Mouse (Mus musculus) kidney, postnatal 10 days (tissue): ENCODE data around the gene Tmem129.

Source experiments
- DNase-seq: peaks from one replicate; pipeline ENCODE4 v3.0.0; 2021; ENCODE audit warnings: mixed read lengths

Gene Tmem129

GRCm38 (mm10) chr5:33684932-33685331 is 26.7 kb upstream of the Tmem129 start:
- DNase-seq = no peak

- DNase-seq = peak; percentile 80
Observed at GRCm38 (mm10) chr5:33683897-33684652, 25.9 kb upstream of the Tmem129 start.

GRCm38 (mm10) chr5:33682963-33683362 is 24.7 kb upstream of the Tmem129 start:
- DNase-seq = no peak

- DNase-seq = no peak
Observed at GRCm38 (mm10) chr5:33681611-33682388, 23.6 kb upstream of the Tmem129 start.

GRCm38 (mm10) chr5:33681044-33681443 is 22.8 kb upstream of the Tmem129 start:
- DNase-seq = no peak

GRCm38 (mm10) chr5:33678244-33678643 is 20.0 kb upstream of the Tmem129 start:
- DNase-seq = no peak

- DNase-seq = peak; percentile 87
Observed at GRCm38 (mm10) chr5:33675964-33676363, 17.7 kb upstream of the Tmem129 start.

GRCm38 (mm10) chr5:33674439-33674838 is 16.2 kb upstream of the Tmem129 start:
- no peak for DNase-seq

GRCm38 (mm10) chr5:33671659-33672058 is 13.4 kb upstream of the Tmem129 start:
- DNase-seq = no peak

- peak; percentile 53 for DNase-seq
Observed at GRCm38 (mm10) chr5:33668223-33668622, 10.0 kb upstream of the Tmem129 start.

GRCm38 (mm10) chr5:33658664-33659050 is 441 bp upstream of the Tmem129 start:
- no peak for DNase-seq

- DNase-seq = no peak
Observed at GRCm38 (mm10) chr5:33657251-33657786, 897 bp downstream of the Tmem129 start.

- no peak for DNase-seq
Observed at GRCm38 (mm10) chr5:33656739-33657138, 1.5 kb downstream of the Tmem129 start.

- no peak for DNase-seq
Observed at GRCm38 (mm10) chr5:33655251-33655840, 2.9 kb downstream of the Tmem129 start.

GRCm38 (mm10) chr5:33654424-33654823 is 3.8 kb downstream of the Tmem129 start:
- peak; percentile 27 for DNase-seq

GRCm38 (mm10) chr5:33652783-33653173 is 5.4 kb downstream of the Tmem129 start:
- DNase-seq = no peak

GRCm38 (mm10) chr5:33651921-33652782 is 6.1 kb downstream of the Tmem129 start, which contains the start of gene Slbp:
Gene Slbp (minus strand): TSS chr5:33652574.
- peak; percentile 98 for DNase-seq

GRCm38 (mm10) chr5:33651541-33651920 is 6.7 kb downstream of the Tmem129 start:
- DNase-seq = no peak

- DNase-seq = no peak
Observed at GRCm38 (mm10) chr5:33651017-33651416, 7.2 kb downstream of the Tmem129 start.

- peak; percentile 57 for DNase-seq
Observed at GRCm38 (mm10) chr5:33640652-33641051, 17.6 kb downstream of the Tmem129 start.

- peak; percentile 10 for DNase-seq
Observed at GRCm38 (mm10) chr5:33638826-33639225, 19.4 kb downstream of the Tmem129 start.

GRCm38 (mm10) chr5:33637606-33638350 is 20.4 kb downstream of the Tmem129 start:
- DNase-seq = no peak
